Mouse (Mus musculus) myocyte (in vitro differentiated cells): ENCODE measurements around the gene Lmtk2.

Experiments
- E2F4 ChIP-seq: IDR thresholded peaks from one replicate; pipeline ENCODE4 v1.6.1; 2011; ENCODE audit warnings: mild to moderate bottlenecking, control low read depth, moderate library complexity; ENCODE audit not compliant: insufficient read depth
- MAX ChIP-seq: IDR thresholded peaks from one replicate; pipeline ENCODE4 v1.6.1; 2011; ENCODE audit warnings: low read depth, mild to moderate bottlenecking, control low read depth
- MYOG ChIP-seq, 3 experiments: IDR thresholded peaks; one replicate each; pipeline ENCODE4 v1.6.1; 2011; ENCODE audit warnings: control low read depth in 2 of 3, low read depth in 2 of 3, mild to moderate bottlenecking in 2 of 3; ENCODE audit not compliant: insufficient read length in 2 of 3, control insufficient read depth in 1 of 3, insufficient read depth in 1 of 3
- POLR2A ChIP-seq: IDR thresholded peaks from one replicate; pipeline ENCODE4 v1.6.1; 2011; ENCODE audit warnings: low read depth, mild to moderate bottlenecking, control low read depth, moderate library complexity; ENCODE audit not compliant: insufficient read length
- REST ChIP-seq: IDR thresholded peaks from one replicate; pipeline ENCODE4 v1.6.1; 2011; ENCODE audit warnings: mild to moderate bottlenecking, control low read depth, moderate library complexity; ENCODE audit not compliant: insufficient read depth, insufficient read length
- SRF ChIP-seq: IDR thresholded peaks from one replicate; pipeline ENCODE4 v1.6.1; 2011; ENCODE audit warnings: low read depth; ENCODE audit not compliant: control insufficient read depth, insufficient read length
- TCF12 ChIP-seq: IDR thresholded peaks from one replicate; pipeline ENCODE4 v1.6.1; 2011; ENCODE audit warnings: mild to moderate bottlenecking, control low read depth; ENCODE audit not compliant: poor library complexity, insufficient read depth, severe bottlenecking
- TCF3 ChIP-seq: IDR thresholded peaks from one replicate; pipeline ENCODE4 v1.6.1; 2011; ENCODE audit warnings: low read depth, control low read depth; ENCODE audit not compliant: insufficient read length

- no peak for TF ChIP-seq POLR2A
- TF ChIP-seq E2F4 = no peak
- no peak for TF ChIP-seq TCF12
- no peak for TF ChIP-seq REST
- no peak for TF ChIP-seq MAX
- no peak for TF ChIP-seq SRF
- no peak for TF ChIP-seq MYOG (IDR thresholded peaks at IDR 0.05; ENCODE audit: control insufficient read depth in 1 of 3, insufficient read depth in 1 of 3, insufficient read length in 2 of 3, low read depth in 2 of 3)
- TF ChIP-seq TCF3 = no peak
Observed at GRCm38 (mm10) chr5:144192673-144193072, 92.4 kb downstream of the Lmtk2 start.
